Mouse (Mus musculus) adrenal gland, adult 10 weeks (tissue): ENCODE data around the gene Prss34. TPM values are rescaled to one million over a fixed set of nuclear protein-coding genes. Genes with fewer than 3 reads are reported as not detected.

Source experiments
- polyA plus RNA-seq: library from polyadenylated mRNA; stranded (reverse); fragments of 350-450 nt; fragmentation: Illumina TruSeq; extraction: RNeasy Lipid Tissue Mini Kit (QIAGEN cat#74804); gene quantifications from one replicate; pipeline ENCODE4 v1.2.3, GENCODE M21; 2014; ENCODE audit warnings: low read depth, low replicate concordance

Prss34 gene
- not detected for polyA plus RNA-seq

GRCm38 (mm10) chr17:25298094-25298493 lies at the start of gene Prss34:
Gene Prss34 (plus strand): TSS chr17:25298394.

DNA sequence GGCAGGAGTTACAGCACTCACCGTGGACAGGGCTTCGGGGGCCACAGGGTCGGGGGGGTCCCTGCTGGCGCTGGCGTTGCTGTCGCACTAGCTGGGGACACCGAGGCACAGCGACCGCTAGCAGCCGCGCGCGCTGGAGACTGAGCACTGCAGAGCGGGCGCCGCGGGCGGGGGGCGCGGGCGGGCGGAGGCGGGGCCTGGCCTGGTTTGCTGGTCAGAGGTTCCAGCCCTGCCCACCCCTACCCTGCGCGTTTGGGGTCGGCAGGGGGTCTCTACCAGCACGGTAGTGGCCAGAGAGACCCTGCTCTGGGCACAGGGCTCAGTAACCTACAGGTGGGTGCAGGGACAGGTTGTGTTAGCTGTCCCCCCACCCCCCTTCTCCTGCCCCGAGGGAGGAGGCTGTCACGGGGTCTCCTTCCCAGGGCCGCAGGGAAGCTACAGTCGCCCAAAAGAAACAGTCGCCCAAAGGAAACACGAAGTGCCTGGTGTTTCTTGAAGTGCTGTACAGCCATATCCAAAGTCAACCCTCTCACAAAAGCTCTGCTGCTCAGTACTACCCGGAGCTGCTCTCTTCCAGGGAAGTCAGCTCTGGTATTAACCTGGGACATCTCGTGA lies 41.9 kb upstream of the Prss34 start, which contains the start of gene Baiap3:
Gene Baiap3, minus strand, starts transcription at position 225 of the 615 bp plus-strand sequence.

DNA sequence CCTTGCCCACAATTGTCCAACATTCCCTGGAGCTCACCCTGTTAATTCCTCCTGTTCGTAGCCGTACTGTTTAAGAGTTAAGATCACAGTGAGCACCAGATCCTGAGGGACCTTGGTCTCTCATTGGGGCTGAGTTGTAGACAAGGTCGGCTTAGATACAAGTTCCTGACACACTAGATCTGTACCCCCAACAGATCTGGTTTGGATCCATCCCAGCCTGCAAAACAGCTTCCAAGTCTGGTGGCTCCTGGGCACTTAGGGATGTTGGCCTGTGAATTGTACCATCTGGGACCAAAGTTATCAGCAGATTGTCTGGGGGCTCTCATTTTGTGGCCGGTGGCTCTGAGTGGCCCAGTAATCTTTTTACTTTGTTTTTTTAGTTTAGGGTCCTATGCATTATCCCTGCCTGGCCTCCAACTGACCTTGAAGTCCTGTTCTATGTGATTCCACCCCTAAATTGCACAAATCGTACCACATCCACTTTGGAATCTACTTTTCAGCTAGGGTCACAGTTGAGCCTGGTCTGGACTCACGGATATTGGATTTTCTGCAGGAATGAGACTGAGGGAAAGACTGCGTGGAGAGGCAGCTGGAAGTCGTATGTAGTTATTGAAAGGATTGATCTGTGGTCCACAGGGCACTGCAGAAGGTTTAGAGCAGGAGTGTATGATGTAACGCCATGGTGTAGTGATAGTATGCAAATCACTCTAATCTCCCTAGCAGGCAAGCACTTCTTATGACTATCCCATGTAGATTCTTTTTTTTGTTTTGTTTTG lies 23.4 kb upstream of the Prss34 start, which contains the start of gene Ube2i:
Gene Ube2i, minus strand, starts transcription at position 52 of the 776 bp plus-strand sequence.

GRCm38 (mm10) chr17:25308346-25308745 lies 10.2 kb downstream of the Prss34 start, which contains the start of gene Prss28:
Gene Prss28 (plus strand): TSS chr17:25308646.

GRCm38 (mm10) chr17:25318354-25318753 lies 20.2 kb downstream of the Prss34 start, which contains the start of gene Prss29:
Gene Prss29 (plus strand): TSS chr17:25318654.

DNA sequence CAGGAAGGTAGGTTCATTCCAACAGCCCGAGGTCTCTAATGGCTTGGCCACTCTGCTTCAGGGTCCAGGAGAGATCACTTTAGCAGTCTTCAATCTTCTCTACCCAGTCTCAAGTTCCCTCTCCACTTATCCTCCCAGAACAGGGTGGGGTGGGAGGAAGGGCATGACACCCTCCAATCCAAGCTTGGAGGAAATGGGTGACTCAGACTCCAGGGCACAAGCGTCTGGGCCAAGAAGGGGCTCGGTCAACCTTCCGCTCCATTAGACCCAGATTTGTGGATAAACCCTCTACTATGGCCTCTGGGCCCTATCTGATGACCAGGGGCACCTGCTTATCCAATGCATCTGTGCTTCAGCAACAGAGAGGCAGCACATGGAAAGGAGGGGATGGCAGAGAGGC lies 47.3 kb downstream of the Prss34 start, which contains the start of gene Tpsab1:
Gene Tpsab1, minus strand, starts transcription at position 101 of the 400 bp plus-strand sequence.

Other genes starting within 250 kb of the Prss34 start
- gene Tmem204, start 214.8 kb upstream of the Prss34 start, polyA plus RNA-seq: 16.2 TPM
- 0.93 TPM for gene Telo2, start 182.4 kb upstream of the Prss34 start, polyA plus RNA-seq
- gene Ptx4, start 177.6 kb upstream of the Prss34 start, polyA plus RNA-seq: not detected
- gene Clcn7, start 165.0 kb upstream of the Prss34 start, polyA plus RNA-seq: 5.0 TPM
- not detected for gene Ccdc154, start 135.9 kb upstream of the Prss34 start, polyA plus RNA-seq
- gene Gm38655, start 122.9 kb upstream of the Prss34 start, polyA plus RNA-seq: not detected
- 26.4 TPM for gene BC003965, start 113.8 kb upstream of the Prss34 start, polyA plus RNA-seq
- 20.4 TPM for gene Unkl, start 110.0 kb upstream of the Prss34 start, polyA plus RNA-seq
- gene Gnptg, start 58.3 kb upstream of the Prss34 start, polyA plus RNA-seq: 16.7 TPM
- 5.5 TPM for gene Tsr3, start 58.2 kb upstream of the Prss34 start, polyA plus RNA-seq
- 1.1 TPM for gene Baiap3, start 42.0 kb upstream of the Prss34 start, polyA plus RNA-seq
- gene Ube2i, start 23.8 kb upstream of the Prss34 start, polyA plus RNA-seq: 280 TPM
- not detected for gene Prss28, start 10.3 kb downstream of the Prss34 start, polyA plus RNA-seq
- not detected for gene Prss29, start 20.3 kb downstream of the Prss34 start, polyA plus RNA-seq
- gene Tpsab1, start 47.2 kb downstream of the Prss34 start, polyA plus RNA-seq: not detected
- gene Tpsb2, start 67.9 kb downstream of the Prss34 start, polyA plus RNA-seq: not detected
- not detected for gene Tpsg1, start 70.9 kb downstream of the Prss34 start, polyA plus RNA-seq
- gene Cacna1h, start 135.4 kb downstream of the Prss34 start, polyA plus RNA-seq: 3.8 TPM
- not detected for gene Tekt4, start 156.2 kb downstream of the Prss34 start, polyA plus RNA-seq
- gene Sstr5, start 198.9 kb downstream of the Prss34 start, polyA plus RNA-seq: not detected